ENCODE assay signal across 12 mouse cellular contexts in the genomic region with DNA sequence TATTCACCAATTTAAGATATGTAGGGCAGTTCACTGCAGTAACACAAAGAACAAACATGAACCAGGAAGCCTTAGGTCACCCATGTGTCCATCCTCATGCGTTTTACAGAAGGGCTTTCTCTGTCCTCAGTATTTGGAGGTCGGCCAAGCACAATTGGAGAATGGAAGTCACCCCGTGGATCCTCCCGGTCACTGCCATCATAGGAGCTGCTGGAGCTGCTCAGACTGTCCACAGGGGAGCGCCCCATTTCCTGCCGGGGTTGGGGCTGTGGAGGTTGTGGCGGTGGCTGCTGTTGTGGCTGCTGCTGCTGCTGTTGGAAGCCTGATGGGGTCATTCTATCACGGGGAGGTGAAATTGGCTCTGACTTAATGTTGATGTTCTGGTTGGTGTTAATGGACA. TPM values are rescaled to one million over a fixed set of nuclear protein-coding genes. Genes with fewer than 3 reads are reported as not detected.
DNase-seq lines count a peak whose midpoint lies in the region; ATAC-seq and TF ChIP-seq lines count a peak whose summit lies in the region.
"Had no signal": no experiment of that assay in that cellular context is flagged by ENCODE, and none has a peak within 500 bp of the region (broad histone marks: within the 10 kb centered on the region; RNA-seq: fewer than 3 reads in every experiment).

No protein-coding gene starts in this region.

- H3K9me3 ChIP-seq in lung, embryonic 14.5 days (ENCODE audit: low read depth, low read length): no peaks in the 10 kb centered on the region
- no peaks in the 10 kb centered on the region for H3K9me3 ChIP-seq in heart, embryonic 11.5 days (replicated peaks; ENCODE audit: control insufficient read depth, low read length)

- peak; percentile 21; the same call in 1 of the 2 replicates for ATAC-seq in frontal cortex, adult (ENCODE audit: low TSS enrichment)
- no peak for ATAC-seq in lung, embryonic 14.5 days (ENCODE audit: insufficient read depth)
- ATAC-seq in heart, embryonic 11.5 days (replicated peaks; ENCODE audit: insufficient number of reproducible peaks, low FRiP score, low TSS enrichment): peak; percentile 59; the same call in 1 of the 2 replicates
- ATAC-seq in megakaryocyte, adult 5-6 weeks (ENCODE audit: poor library complexity, severe bottlenecking): no peak
- ATAC-seq: CD4-positive, CD25-positive, alpha-beta regulatory T cell, adult 4 months; forebrain, embryonic 16.5 days had no signal

- 63% methylated on average over 8 of the region's 8 CpGs for WGBS in lung, embryonic 14.5 days
- 72% methylated on average over 8 of the region's 8 CpGs for WGBS in heart, embryonic 11.5 days (ENCODE audit: insufficient replicate concordance)

- no peak overlapping the region for H3K27ac ChIP-seq in lung, embryonic 14.5 days (ENCODE audit: low read depth)
- H3K27ac ChIP-seq in heart, embryonic 11.5 days (ENCODE audit: low read depth, low read length): no peak overlapping the region
- H3K27ac ChIP-seq: liver, embryonic 14.5 days had no signal

- no peaks in the 10 kb centered on the region for H3K4me1 ChIP-seq in lung, embryonic 14.5 days (ENCODE audit: insufficient read depth)
- peaks cover 11% of the 10 kb centered on the region; the same call in 1 of the 2 replicates for H3K4me1 ChIP-seq in heart, embryonic 11.5 days (ENCODE audit: control insufficient read depth, insufficient read depth, low read length)

- H3K4me3 ChIP-seq in lung, embryonic 14.5 days (ENCODE audit: low read depth, low read length): no peak overlapping the region
- H3K4me3 ChIP-seq in heart, embryonic 11.5 days (ENCODE audit: low read depth, low read length): no peak overlapping the region

- H3K4me2 ChIP-seq in lung, embryonic 14.5 days: no peak overlapping the region
- no peak overlapping the region for H3K4me2 ChIP-seq in heart, embryonic 11.5 days

- no peak for DNase-seq in frontal cortex, postnatal 25 days (ENCODE audit: low spot score in 2 of 2)
- DNase-seq in lung, embryonic 14.5 days: peak; percentile 39
- no peak for DNase-seq in lung, postnatal 36 days
- peak; percentile 51 to 64 for DNase-seq in kidney, postnatal 4 days
- DNase-seq in ovary, postnatal 10 days (ENCODE audit: low spot score): no peak
- DNase-seq: right cerebral cortex, postnatal 25 days had no signal

- H3K27me3 ChIP-seq in lung, embryonic 14.5 days (ENCODE audit: insufficient read depth, low read length): no peaks in the 10 kb centered on the region
- no peaks in the 10 kb centered on the region for H3K27me3 ChIP-seq in heart, embryonic 11.5 days (ENCODE audit: control insufficient read depth, insufficient read depth, low read length)

- peaks cover 68% of the 10 kb centered on the region for H3K36me3 ChIP-seq in lung, embryonic 14.5 days (ENCODE audit: insufficient read depth)
- peaks cover 20% of the 10 kb centered on the region for H3K36me3 ChIP-seq in heart, embryonic 11.5 days (ENCODE audit: control insufficient read depth, insufficient read depth, low read length)

- no peak overlapping the region for H3K9ac ChIP-seq in lung, embryonic 14.5 days
- H3K9ac ChIP-seq in heart, embryonic 11.5 days (ENCODE audit: low read depth, low read length): no peak overlapping the region
- H3K9ac ChIP-seq: liver, embryonic 14.5 days had no signal

- no peak for TF ChIP-seq CTCF in lung, embryonic 14.5 days (IDR thresholded peaks at IDR 0.05; ENCODE audit: low read depth)

RNA-seq across cellular contexts. Expression of a gene that starts 12.5 kb away (rescaled TPM):
- 10.9 and 11.9 TPM in 2 replicates for polyA plus RNA-seq in lung, embryonic 14.5 days (2014; fragmentation: Nextera tagmentation; extraction: Ambion mirVana)
- 7.8 and 11.3 TPM in 2 replicates for polyA plus RNA-seq in heart, embryonic 11.5 days (2014; fragmentation: Nextera tagmentation; extraction: Ambion mirVana)
- total RNA-seq in megakaryocyte, adult 5-6 weeks (2015): 2.6 and 2.7 TPM in 2 replicates
- total RNA-seq in megakaryocyte, adult 5-6 weeks (2017): 3.2 and 4.8 TPM in 2 replicates

Comparison
In these comparisons a context has a peak if more than half of its experiments do, and no peak if none do; other contexts are left out.
1. DNase-seq: peak in lung, embryonic 14.5 days (single experiment) and kidney, postnatal 4 days (2 of 2); none in frontal cortex, postnatal 25 days (0 of 2), lung, postnatal 36 days (single experiment) and ovary, postnatal 10 days (single experiment).
2. ATAC-seq: peak in frontal cortex, adult (single experiment) and heart, embryonic 11.5 days (single experiment); none in lung, embryonic 14.5 days (single experiment) and megakaryocyte, adult 5-6 weeks (single experiment).